Mouse (Mus musculus) bone marrow, adult 2 months (tissue): ENCODE measurements around the gene Khdc4.

ENCODE experiments used
- CTCF ChIP-seq: fragments of 200-500 bp; IDR thresholded peaks from 2 replicates; pipeline ENCODE4 v1.5.1; 2011; ENCODE audit warnings: low read length, control low read depth; ENCODE audit not compliant: control insufficient read depth, insufficient read depth
- POLR2A ChIP-seq: fragments of 200-500 bp; IDR thresholded peaks from 2 replicates; pipeline ENCODE4 v1.6.1; 2011; ENCODE audit warnings: low read depth, mild to moderate bottlenecking, control low read depth, low read length, borderline replicate concordance; ENCODE audit not compliant: control insufficient read depth

DNA sequence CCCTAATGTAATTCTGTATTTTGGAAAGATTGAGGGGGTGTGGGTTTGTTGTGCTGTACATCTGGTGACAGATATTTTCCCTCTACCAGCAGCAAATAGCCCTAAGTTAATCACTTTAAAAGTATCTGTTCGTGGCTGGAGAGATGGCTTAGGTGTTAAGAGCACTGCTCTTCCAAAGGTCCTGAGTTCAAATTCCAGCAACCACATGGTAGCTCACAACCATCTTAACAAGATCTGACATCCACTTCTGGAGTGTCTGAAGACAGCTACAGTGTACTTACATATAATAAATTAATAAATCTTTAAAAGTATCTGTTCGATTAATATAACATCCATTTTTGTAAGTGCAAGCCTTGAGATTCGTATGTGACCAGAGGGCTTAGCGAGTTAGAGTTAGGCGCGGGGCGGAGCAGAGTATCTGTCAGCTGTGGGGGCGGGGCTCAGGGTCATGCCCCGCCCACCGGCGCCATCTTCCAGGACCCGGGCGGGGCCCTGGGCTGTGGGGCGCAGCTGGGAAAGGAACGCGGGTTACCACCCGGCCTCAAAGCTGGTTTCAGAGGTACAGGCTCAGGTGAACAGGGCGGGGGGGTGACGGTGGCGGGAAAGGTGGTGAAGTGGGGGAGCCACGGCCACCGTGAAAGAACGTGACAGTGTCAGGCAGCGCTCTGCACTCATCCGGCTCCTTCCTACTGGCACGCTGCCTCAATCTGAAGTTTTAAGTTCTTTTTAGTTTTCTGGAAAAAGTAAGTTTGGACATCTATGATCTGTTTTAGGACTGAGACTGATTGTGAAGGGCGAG is 31.0 kb downstream of the Khdc4 start, which contains the start of gene Rit1:
- TF ChIP-seq POLR2A = peak; percentile 66; the same call in 1 of the 2 replicates
- no peak for TF ChIP-seq CTCF
